Mouse (Mus musculus): ENCODE results near the gene Tbc1d22a.

DNA sequence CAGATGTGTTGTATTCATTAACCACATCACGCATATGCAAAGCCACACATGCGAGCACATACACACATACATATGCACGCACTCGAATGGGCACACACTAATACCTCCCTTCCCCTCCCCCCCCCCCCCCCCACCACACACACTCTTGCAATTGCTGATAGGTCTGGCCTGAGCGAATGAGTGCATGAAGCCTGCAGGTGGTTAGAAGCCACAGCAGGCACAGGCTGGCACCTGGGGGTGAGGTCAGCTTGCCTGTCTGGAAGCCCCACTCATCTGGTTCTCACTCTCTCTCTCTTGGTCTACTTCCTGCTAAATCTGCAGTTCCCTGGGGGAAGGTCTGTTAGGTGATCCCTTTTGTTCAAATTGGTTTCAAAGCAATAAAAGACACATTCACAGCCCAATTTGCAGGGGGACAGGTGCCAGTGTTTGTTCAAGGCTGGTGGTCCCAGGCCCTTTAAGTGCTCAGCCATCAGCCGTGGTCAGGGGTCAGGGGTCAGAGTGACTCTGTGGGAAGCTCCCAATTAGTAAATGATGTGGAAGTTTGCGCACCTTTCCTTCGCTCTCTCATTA is 215.6 kb downstream of the Tbc1d22a start:
- no peak for TF ChIP-seq CTCF (IDR thresholded peaks at IDR 0.05; ENCODE audit: insufficient read depth, low read depth, low read length)
- no peak for TF ChIP-seq POLR2A (IDR thresholded peaks at IDR 0.05; ENCODE audit: insufficient read depth, low read depth, low read length)

All from olfactory bulb, adult 2 months (tissue).